14 mouse cellular contexts compared by ENCODE assay signal in the genomic region with DNA sequence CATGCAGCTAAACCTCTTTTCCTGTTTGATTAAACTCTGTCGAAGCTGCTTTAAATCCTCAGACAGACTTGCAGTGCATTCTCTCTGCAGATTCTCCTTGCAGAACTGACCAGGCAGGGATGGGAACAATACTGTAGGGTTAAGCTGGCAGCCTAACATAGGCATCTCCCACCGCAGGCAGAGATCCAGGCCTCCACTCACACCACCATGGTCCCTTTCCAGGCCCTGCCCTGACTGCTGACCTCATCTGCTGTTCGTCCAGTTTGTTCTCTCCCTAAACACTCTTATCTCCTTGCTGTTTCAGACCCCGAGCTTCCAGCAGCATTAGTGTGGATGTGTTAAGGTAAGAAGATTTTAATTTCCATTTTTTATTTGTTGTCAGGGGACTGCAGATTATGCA.
"Had no signal": no experiment of that assay in that cellular context is flagged by ENCODE, and none has a peak within 500 bp of the region (broad histone marks: within the 10 kb centered on the region; RNA-seq: fewer than 3 reads in every experiment).

No protein-coding gene starts in this region.

- H3K9me3 ChIP-seq: limb, embryonic 13.5 days had no signal

- H3K36me3 ChIP-seq: limb, embryonic 13.5 days had no signal

- H3K4me2 ChIP-seq: limb, embryonic 13.5 days had no signal

- H3K9ac ChIP-seq: limb, embryonic 13.5 days; liver, embryonic 14.5 days had no signal

- H3K27me3 ChIP-seq: limb, embryonic 13.5 days had no signal

- H3K27ac ChIP-seq: kidney, postnatal 0 days; layer of hippocampus, adult 2 months; limb, embryonic 13.5 days; liver, embryonic 14.5 days had no signal

- DNase-seq: kidney, adult 8-10 months; kidney, postnatal 4 days; left cerebral cortex, postnatal 4 days; lung, adult 18-20 months; retina, postnatal 1 day; right cerebral cortex, postnatal 4 days; spleen, adult 18-20 months; thymus, adult 2 months; thymus, postnatal 25 days had no signal

- ATAC-seq: intestine, postnatal 0 days had no signal

- H3K4me3 ChIP-seq: layer of hippocampus, adult 2 months; limb, embryonic 13.5 days had no signal
